Mouse (Mus musculus) MEL (cell line): Measurements from ENCODE around the gene Vps29. TPM values are rescaled to one million over a fixed set of nuclear protein-coding genes. Genes with fewer than 3 reads are reported as not detected.

Source experiments
- DNase-seq: peaks from one replicate; pipeline ENCODE4 v3.0.0; 2011; ENCODE audit warnings: low read depth, low spot score
- H3K27ac ChIP-seq: 2 replicates; pipeline ENCODE4 v1.5.1; 2012; ENCODE audit warnings: low read depth, mild to moderate bottlenecking, control low read depth, low read length, moderate library complexity; ENCODE audit not compliant: control insufficient read depth
- H3K27me3 ChIP-seq, 2 experiments: fragments of 150-350 bp in 1 of 2; sonication (generic) in 1 of 2; 2 replicates each; pipeline ENCODE4 v1.6.1; 2012; ENCODE audit warnings: low read length in 2 of 2, mild to moderate bottlenecking in 2 of 2, improper control_type of control experiment in 1 of 2, moderate library complexity in 1 of 2; ENCODE audit not compliant: insufficient read depth in 2 of 2, control insufficient read depth in 1 of 2
- H3K36me3 ChIP-seq, 2 experiments: 2 replicates each; pipeline ENCODE4 v1.6.1; 2012 to 2014; ENCODE audit warnings: low read length in 2 of 2, improper control_type of control experiment in 1 of 2, inconsistent platforms in 1 of 2, mild to moderate bottlenecking in 1 of 2; ENCODE audit not compliant: insufficient read depth in 2 of 2, control insufficient read depth in 1 of 2
- H3K4me1 ChIP-seq, 2 experiments: fragments of 150-350 bp in 1 of 2; sonication (generic) in 1 of 2; 2 replicates each; pipeline ENCODE4 v1.6.1; 2012; ENCODE audit warnings: low read length in 2 of 2, improper control_type of control experiment in 1 of 2, mild to moderate bottlenecking in 1 of 2; ENCODE audit not compliant: insufficient read depth in 2 of 2, control insufficient read depth in 1 of 2
- H3K4me3 ChIP-seq, 2 experiments: fragments of 150-350 bp in 1 of 2; sonication (generic) in 1 of 2; 2 replicates each; pipeline ENCODE4 v1.5.1; 2012; ENCODE audit warnings: low read depth in 2 of 2, low read length in 2 of 2, mild to moderate bottlenecking in 2 of 2, moderate library complexity in 2 of 2, control low read depth in 1 of 2, improper control_type of control experiment in 1 of 2; ENCODE audit not compliant: control insufficient read depth in 1 of 2, insufficient read depth in 1 of 2
- H3K79me2 ChIP-seq: 2 replicates; pipeline ENCODE4 v1.6.1; 2012; ENCODE audit warnings: mild to moderate bottlenecking, low read length, moderate library complexity; ENCODE audit not compliant: control insufficient read depth, poor library complexity, insufficient read depth
- H3K9ac ChIP-seq: 2 replicates; pipeline ENCODE4 v1.6.1; 2012; ENCODE audit warnings: low read depth, mild to moderate bottlenecking, control low read depth, low read length, moderate library complexity; ENCODE audit not compliant: control insufficient read depth, poor library complexity, severe bottlenecking
- H3K9me3 ChIP-seq: fragments of 150-350 bp; sonication (generic); replicated peaks from 2 replicates; pipeline ENCODE4 v1.6.1; 2012; ENCODE audit warnings: mild to moderate bottlenecking, low read length, improper control_type of control experiment, moderate library complexity; ENCODE audit not compliant: insufficient read depth
- CHD1 ChIP-seq: IDR thresholded peaks from 2 replicates; pipeline ENCODE4 v1.6.1; 2012; ENCODE audit warnings: low read depth, mild to moderate bottlenecking, inconsistent platforms, low read length, improper control_type of control experiment
- ETS1 ChIP-seq: IDR thresholded peaks from 2 replicates; pipeline ENCODE4 v1.6.1; 2012; ENCODE audit warnings: low read depth, mild to moderate bottlenecking, inconsistent platforms, low read length, improper control_type of control experiment, moderate library complexity
- HCFC1 ChIP-seq: IDR thresholded peaks from 2 replicates; pipeline ENCODE4 v1.6.1; 2012; ENCODE audit warnings: low read depth, mild to moderate bottlenecking, inconsistent platforms, low read length, improper control_type of control experiment, moderate library complexity
- MAX ChIP-seq: IDR thresholded peaks from 2 replicates; pipeline ENCODE4 v1.6.1; 2011; ENCODE audit warnings: low read length, improper control_type of control experiment
- MXI1 ChIP-seq: IDR thresholded peaks from 2 replicates; pipeline ENCODE4 v1.6.1; 2011; ENCODE audit warnings: mild to moderate bottlenecking, low read depth, low read length, improper control_type of control experiment
- MYB ChIP-seq: IDR thresholded peaks from 2 replicates; pipeline ENCODE4 v1.6.1; 2011; ENCODE audit warnings: mild to moderate bottlenecking, low read depth, low read length, improper control_type of control experiment
- NELFE ChIP-seq: IDR thresholded peaks from 2 replicates; pipeline ENCODE4 v1.6.1; 2011; ENCODE audit warnings: low read depth, low read length, improper control_type of control experiment
- NRF1 ChIP-seq: IDR thresholded peaks from 2 replicates; pipeline ENCODE4 v1.6.1; 2014; ENCODE audit warnings: low read depth, mild to moderate bottlenecking, inconsistent platforms, low read length, improper control_type of control experiment, moderate library complexity; ENCODE audit not compliant: poor library complexity, insufficient read depth, severe bottlenecking
- POLR2AphosphoS5 ChIP-seq: IDR thresholded peaks from 2 replicates; pipeline ENCODE4 v1.6.1; 2012; ENCODE audit warnings: low read depth, borderline replicate concordance, mild to moderate bottlenecking, inconsistent platforms, low read length, moderate library complexity, mixed read lengths
- RAD21 ChIP-seq: IDR thresholded peaks from 2 replicates; pipeline ENCODE4 v1.6.1; 2011; ENCODE audit warnings: mild to moderate bottlenecking, low read depth, low read length, improper control_type of control experiment
- SIN3A ChIP-seq: IDR thresholded peaks from 2 replicates; pipeline ENCODE4 v1.6.1; 2012; ENCODE audit warnings: low read length, improper control_type of control experiment, inconsistent platforms
- TCF12 ChIP-seq: IDR thresholded peaks from 2 replicates; pipeline ENCODE4 v1.6.1; 2014; ENCODE audit warnings: low read depth, mild to moderate bottlenecking, inconsistent platforms, low read length, improper control_type of control experiment, moderate library complexity
- ZC3H11A ChIP-seq: IDR thresholded peaks from 2 replicates; pipeline ENCODE4 v1.6.1; 2012; ENCODE audit warnings: low read depth, mild to moderate bottlenecking, inconsistent platforms, low read length, improper control_type of control experiment
- ZKSCAN1 ChIP-seq: IDR thresholded peaks from 2 replicates; pipeline ENCODE4 v1.6.1; 2012; ENCODE audit warnings: low read depth, mild to moderate bottlenecking, inconsistent platforms, low read length, improper control_type of control experiment, moderate library complexity
- ZNF384 ChIP-seq: IDR thresholded peaks from 2 replicates; pipeline ENCODE4 v1.6.1; 2012; ENCODE audit warnings: low read depth, mild to moderate bottlenecking, inconsistent platforms, low read length, improper control_type of control experiment
- polyA plus RNA-seq, 2 experiments: library from polyadenylated mRNA; stranded (reverse) in 1 of 2; unstranded in 1 of 2; fragments of >175 nt in 1 of 2; fragments of >200 nt in 1 of 2; gene quantifications; 2 replicates each; pipeline versions ENCODE4 v1.2.1 to v1.2.4; 2012; ENCODE audit warnings: low replicate concordance in 2 of 2, low read depth in 1 of 2; ENCODE audit not compliant: insufficient read length in 2 of 2, insufficient read depth in 1 of 2, missing spikeins in 1 of 2
- total RNA-seq: library from RNA; depleted of rRNA; stranded (reverse); fragments of 300-350 nt; gene quantifications from 2 replicates; pipeline ENCODE4 v1.2.3, GENCODE M21; 2012

Vps29 gene
- total and polyA plus RNA-seq, 3 experiments = 92.1 to 424 (median 101) TPM

DNA sequence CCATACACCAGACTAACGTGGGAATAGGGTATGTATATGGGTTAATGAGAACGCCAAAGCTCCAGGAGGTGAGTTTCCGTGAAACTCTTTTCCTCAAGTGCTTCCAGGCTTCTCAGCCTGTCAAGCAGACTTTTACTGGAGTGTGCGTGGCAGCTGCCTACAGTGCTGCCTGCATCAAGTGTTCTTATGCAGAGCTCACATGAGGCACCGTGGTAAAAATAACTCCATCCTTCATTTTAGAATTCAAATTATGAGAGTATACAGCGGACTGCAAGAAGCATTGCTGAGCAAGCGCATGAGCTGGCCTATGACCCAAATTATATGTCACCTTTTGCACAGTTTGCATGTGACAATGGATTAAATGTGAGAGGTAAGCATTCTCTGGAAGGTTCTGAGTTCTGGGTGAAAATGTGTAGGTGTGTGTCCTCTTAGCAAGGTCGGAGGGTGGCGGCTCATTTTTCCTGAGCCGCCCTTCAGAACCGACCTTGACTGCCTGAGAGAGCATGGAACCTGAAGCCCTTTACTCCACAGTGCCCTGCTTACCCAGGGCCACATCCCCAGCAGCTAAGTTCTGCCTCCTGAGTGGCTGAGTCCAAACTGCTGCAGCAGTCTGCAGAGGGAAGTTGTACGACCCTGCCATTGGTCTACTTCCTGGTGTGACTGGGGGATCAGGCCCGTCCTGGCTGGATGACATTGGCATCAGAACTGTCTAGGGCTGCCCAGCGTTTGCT is 34.5 kb upstream of the Vps29 start:
- no peak overlapping the region for H3K9ac ChIP-seq

GRCm38 (mm10) chr5:122320205-122320781 is 33.9 kb upstream of the Vps29 start:
- Histone ChIP-seq H3K79me2 (no peaks in the 10 kb centered on the region), H3K4me1 (peaks cover 0 to 4% of the 10 kb centered on the region in 2 experiments; a peak in 1 of 4 replicates), H3K4me3 (no peak overlapping the region), H3K27me3 (no peaks in the 10 kb centered on the region)
- no peak for TF ChIP-seq NRF1
- TF ChIP-seq HCFC1 = no peak
- TF ChIP-seq SIN3A = no peak
- TF ChIP-seq TCF12 = no peak
- no peak for TF ChIP-seq ZKSCAN1
- TF ChIP-seq CHD1 = no peak
- no peak for TF ChIP-seq MYB
- no peak for TF ChIP-seq RAD21
- no peak for TF ChIP-seq MXI1
- TF ChIP-seq NELFE = no peak
- no peak for TF ChIP-seq ZNF384
- TF ChIP-seq, all 39 proteins: peak for 0
- H3K27ac ChIP-seq = no peak overlapping the region
- H3K36me3 ChIP-seq = peaks cover 3 to 8% of the 10 kb centered on the region in 2 experiments; a peak in 3 of 4 replicates
- no peaks in the 10 kb centered on the region for H3K9me3 ChIP-seq
- no peak for DNase-seq
- no peak overlapping the region for H3K9ac ChIP-seq

More for the DNA sequence above, 34.5 kb upstream of the Vps29 start:
- H3K27me3 ChIP-seq = no peaks in the 10 kb centered on the region
- TF ChIP-seq ZC3H11A (no peak), POLR2AphosphoS5 (no peak), ZNF384 (no peak), TCF12 (no peak), MAX (no peak), ETS1 (no peak)
- TF ChIP-seq, all 39 proteins: peak for 0
- peaks cover 0 to 7% of the 10 kb centered on the region in 2 experiments; a peak in 2 of 4 replicates for H3K4me1 ChIP-seq
- H3K36me3 ChIP-seq = peaks cover 5 to 8% of the 10 kb centered on the region in 2 experiments; a peak in 3 of 4 replicates
- H3K79me2 ChIP-seq = no peaks in the 10 kb centered on the region
- no peaks in the 10 kb centered on the region for H3K9me3 ChIP-seq
- no peak overlapping the region for H3K4me3 ChIP-seq
- H3K27ac ChIP-seq = no peak overlapping the region
- DNase-seq = no peak
